Mouse (Mus musculus): ENCODE results near the gene 4930558C23Rik. TPM values are rescaled to one million over a fixed set of nuclear protein-coding genes. Genes with fewer than 3 reads are reported as not detected.

4930558C23Rik gene
- polyA plus RNA-seq (2014; fragmentation: Illumina TruSeq; extraction: RNeasy Lipid Tissue Mini Kit (QIAGEN cat#74804); ENCODE audit: low read depth, low replicate concordance): not detected

DNA sequence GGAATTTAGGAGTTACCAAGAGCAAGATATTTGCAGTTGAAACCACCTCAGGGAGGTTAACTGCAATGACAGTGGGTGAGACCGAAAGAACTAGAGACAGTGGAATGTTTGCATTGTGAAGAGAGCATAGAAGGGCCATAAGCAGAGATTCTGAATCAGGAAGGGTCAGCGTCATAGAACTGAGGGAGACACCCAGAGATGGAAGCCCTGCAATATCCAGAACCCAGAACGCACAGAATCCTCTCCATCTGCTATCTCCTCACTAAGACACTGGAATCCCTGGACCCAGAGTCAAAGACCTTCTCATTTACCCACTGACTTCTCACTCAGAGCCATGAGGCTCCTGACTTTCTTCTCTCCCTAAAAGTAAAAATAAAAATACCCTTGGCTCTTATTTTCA is at the start of gene 4930558C23Rik:
4930558C23Rik (minus strand) TSS at position 101 of the 400 bp plus-strand sequence.

DNA sequence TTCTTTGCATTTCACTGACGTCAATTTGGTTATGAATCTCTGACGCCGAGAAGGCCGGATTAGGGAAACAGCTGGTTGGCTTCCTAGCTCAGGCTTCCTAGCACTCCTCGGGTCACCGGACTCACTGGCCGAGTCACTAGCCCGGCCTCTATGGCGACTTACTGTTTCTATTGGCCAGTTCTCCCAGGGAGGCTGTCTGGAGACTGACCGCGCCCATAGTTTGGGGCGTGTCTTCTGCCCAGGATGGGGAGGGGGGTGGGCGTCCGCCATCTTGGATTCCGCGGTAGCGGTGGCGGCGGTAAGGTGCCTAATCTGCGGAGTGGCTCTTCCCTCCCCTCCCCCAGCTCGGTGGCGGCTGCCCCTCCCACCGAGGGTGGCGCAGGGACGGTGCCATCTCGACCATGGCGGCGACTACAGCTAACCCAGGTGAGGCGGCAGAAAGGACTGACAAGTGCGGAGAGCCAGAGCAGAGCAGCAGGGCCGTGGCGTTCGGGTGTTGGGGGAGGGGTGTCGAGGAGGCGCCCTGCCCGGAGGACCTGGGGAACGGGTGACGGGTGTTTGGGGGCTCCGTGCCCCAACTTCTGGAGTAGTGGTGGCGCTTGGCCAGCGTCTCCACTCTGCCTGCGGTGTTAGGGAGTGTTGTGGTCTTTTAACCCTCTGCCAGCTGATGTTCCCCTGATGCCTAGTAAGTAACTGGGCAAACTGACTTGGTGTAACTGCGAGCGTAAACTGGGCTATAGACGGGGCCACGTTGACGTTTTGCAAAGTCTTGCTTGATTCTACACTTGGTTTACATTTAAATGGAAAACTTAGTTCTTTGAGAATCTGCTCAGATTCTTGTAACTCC is 31.7 kb upstream of the 4930558C23Rik start, which contains the start of gene Arnt:
Arnt (plus strand) TSS at position 253 of the 847 bp plus-strand sequence.

DNA sequence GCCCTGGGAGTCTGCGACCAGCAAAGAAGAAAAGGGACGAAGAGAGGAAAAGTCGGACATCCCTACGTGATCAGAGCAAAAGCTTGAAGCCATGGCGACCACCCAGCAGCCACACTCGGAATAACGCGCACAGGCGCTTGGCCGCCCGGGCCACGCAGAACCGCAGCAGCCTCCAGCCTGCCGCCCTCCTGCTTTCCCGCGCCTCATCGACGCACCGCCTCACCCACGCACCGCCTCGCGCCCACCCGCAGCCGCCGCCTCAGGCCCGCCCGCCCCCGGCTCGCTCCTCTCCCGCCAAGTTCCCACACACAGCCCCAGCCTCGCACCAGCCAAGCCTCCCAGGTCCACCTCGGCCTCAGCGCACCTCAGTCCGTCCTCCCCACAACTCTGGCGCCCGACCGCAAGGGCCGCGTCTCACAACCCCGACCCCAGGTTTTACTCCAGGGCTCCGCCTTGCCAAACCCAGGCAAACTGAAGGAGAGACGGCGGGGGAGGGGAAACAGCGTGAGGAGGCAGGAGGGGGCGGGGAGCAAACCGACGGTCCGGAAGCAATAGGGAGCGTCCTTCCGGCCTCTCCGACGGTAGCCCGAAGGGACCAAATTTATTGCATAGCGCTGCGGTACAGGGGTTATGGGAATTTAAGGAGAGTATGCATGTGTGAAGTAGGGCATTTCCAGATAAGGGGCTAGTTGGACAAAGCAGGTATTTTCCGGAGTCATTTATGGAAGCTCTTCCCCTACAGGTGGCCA is 45.8 kb downstream of the 4930558C23Rik start, which contains the start of gene Setdb1:
Setdb1 (minus strand) TSS at position 502 of the 749 bp plus-strand sequence.

Other genes with a start within 250 kb of the 4930558C23Rik start
- gene Sema6c, start 242.4 kb downstream of the 4930558C23Rik start, polyA plus RNA-seq (2014; fragmentation: Illumina TruSeq; extraction: RNeasy Lipid Tissue Mini Kit (QIAGEN cat#74804); ENCODE audit: low read depth, low replicate concordance): 0.32 TPM
- gene Gabpb2, start 184.9 kb downstream of the 4930558C23Rik start, polyA plus RNA-seq (2014; fragmentation: Illumina TruSeq; extraction: RNeasy Lipid Tissue Mini Kit (QIAGEN cat#74804); ENCODE audit: low read depth, low replicate concordance): 11.3 TPM
- 5.0 TPM for gene Cdc42se1, start 174.1 kb downstream of the 4930558C23Rik start, polyA plus RNA-seq (2014; fragmentation: Illumina TruSeq; extraction: RNeasy Lipid Tissue Mini Kit (QIAGEN cat#74804); ENCODE audit: low read depth, low replicate concordance)
- gene Mllt11, start 170.7 kb downstream of the 4930558C23Rik start, polyA plus RNA-seq (2014; fragmentation: Illumina TruSeq; extraction: RNeasy Lipid Tissue Mini Kit (QIAGEN cat#74804); ENCODE audit: low read depth, low replicate concordance): 2.3 TPM
- not detected for gene Gm128, start 161.2 kb downstream of the 4930558C23Rik start, polyA plus RNA-seq (2014; fragmentation: Illumina TruSeq; extraction: RNeasy Lipid Tissue Mini Kit (QIAGEN cat#74804); ENCODE audit: low read depth, low replicate concordance)
- not detected for gene Bnipl, start 151.6 kb downstream of the 4930558C23Rik start, polyA plus RNA-seq (2014; fragmentation: Illumina TruSeq; extraction: RNeasy Lipid Tissue Mini Kit (QIAGEN cat#74804); ENCODE audit: low read depth, low replicate concordance)
- gene Mindy1, start 121.5 kb downstream of the 4930558C23Rik start, polyA plus RNA-seq (2014; fragmentation: Illumina TruSeq; extraction: RNeasy Lipid Tissue Mini Kit (QIAGEN cat#74804); ENCODE audit: low read depth, low replicate concordance): 110 TPM
- gene Prune1, start 120.8 kb downstream of the 4930558C23Rik start, polyA plus RNA-seq (2014; fragmentation: Illumina TruSeq; extraction: RNeasy Lipid Tissue Mini Kit (QIAGEN cat#74804); ENCODE audit: low read depth, low replicate concordance): 5.4 TPM
- 0.26 TPM for gene Anxa9, start 95.7 kb downstream of the 4930558C23Rik start, polyA plus RNA-seq (2014; fragmentation: Illumina TruSeq; extraction: RNeasy Lipid Tissue Mini Kit (QIAGEN cat#74804); ENCODE audit: low read depth, low replicate concordance)
- gene Cers2, start 88.0 kb downstream of the 4930558C23Rik start, polyA plus RNA-seq (2014; fragmentation: Illumina TruSeq; extraction: RNeasy Lipid Tissue Mini Kit (QIAGEN cat#74804); ENCODE audit: low read depth, low replicate concordance): 417 TPM
- 9.3 TPM for gene Setdb1, start 45.6 kb downstream of the 4930558C23Rik start, polyA plus RNA-seq (2014; fragmentation: Illumina TruSeq; extraction: RNeasy Lipid Tissue Mini Kit (QIAGEN cat#74804); ENCODE audit: low read depth, low replicate concordance)
- 23.7 TPM for gene Arnt, start 31.5 kb upstream of the 4930558C23Rik start, polyA plus RNA-seq (2014; fragmentation: Illumina TruSeq; extraction: RNeasy Lipid Tissue Mini Kit (QIAGEN cat#74804); ENCODE audit: low read depth, low replicate concordance)
- 0.34 TPM for gene Ctsk, start 96.4 kb upstream of the 4930558C23Rik start, polyA plus RNA-seq (2014; fragmentation: Illumina TruSeq; extraction: RNeasy Lipid Tissue Mini Kit (QIAGEN cat#74804); ENCODE audit: low read depth, low replicate concordance)
- 61.6 TPM for gene Ctss, start 123.9 kb upstream of the 4930558C23Rik start, polyA plus RNA-seq (2014; fragmentation: Illumina TruSeq; extraction: RNeasy Lipid Tissue Mini Kit (QIAGEN cat#74804); ENCODE audit: low read depth, low replicate concordance)
- not detected for gene Hormad1, start 156.8 kb upstream of the 4930558C23Rik start, polyA plus RNA-seq (2014; fragmentation: Illumina TruSeq; extraction: RNeasy Lipid Tissue Mini Kit (QIAGEN cat#74804); ENCODE audit: low read depth, low replicate concordance)
- 15.3 TPM for gene Golph3l, start 186.1 kb upstream of the 4930558C23Rik start, polyA plus RNA-seq (2014; fragmentation: Illumina TruSeq; extraction: RNeasy Lipid Tissue Mini Kit (QIAGEN cat#74804); ENCODE audit: low read depth, low replicate concordance)
- gene Ensa, start 222.2 kb upstream of the 4930558C23Rik start, polyA plus RNA-seq (2014; fragmentation: Illumina TruSeq; extraction: RNeasy Lipid Tissue Mini Kit (QIAGEN cat#74804); ENCODE audit: low read depth, low replicate concordance): 25.0 TPM